Mouse (Mus musculus): ENCODE results near the gene Gpr27. TPM values are rescaled to one million over a fixed set of nuclear protein-coding genes. Genes with fewer than 3 reads are reported as not detected.
A peak's percentile ranks its signal among the peaks of the same experiment; 100 is the strongest.

Gene Gpr27
- polyA plus RNA-seq, 1 experiment from 2014 or later: 2.0 TPM

GRCm38 (mm10) chr6:99670481-99671119, 21.9 kb upstream of the Gpr27 start:
- H3K27me3 ChIP-seq (ENCODE audit: control insufficient read depth, insufficient read depth, low read depth, low read length): no peaks in the 10 kb centered on the region
- H3K9me3 ChIP-seq (ENCODE audit: control insufficient read depth, low read length): no peaks in the 10 kb centered on the region
- H3K27ac ChIP-seq (ENCODE audit: low read length): no peak overlapping the region
- no peak overlapping the region for H3K4me3 ChIP-seq (ENCODE audit: low read length)
- ATAC-seq (ENCODE audit: low read depth): 0 out of 2 replicates have a peak, but pooled peaks have one; percentile 15
- no peak overlapping the region for H3K9ac ChIP-seq (ENCODE audit: low read length)
- H3K4me2 ChIP-seq (ENCODE audit: low read depth, low read length): no peak overlapping the region
- WGBS: 72% methylated on average over 7 of the region's 7 CpGs
- H3K36me3 ChIP-seq (ENCODE audit: control insufficient read depth, insufficient read depth, low read length): no peaks in the 10 kb centered on the region
- H3K4me1 ChIP-seq (replicated peaks; ENCODE audit: control insufficient read depth, insufficient read depth, low read length): peaks cover 11% of the 10 kb centered on the region

- Histone ChIP-seq H3K4me2 (ENCODE audit: low read depth, low read length) (no peak overlapping the region), H3K9me3 (ENCODE audit: control insufficient read depth, low read length) (no peaks in the 10 kb centered on the region), H3K27ac (ENCODE audit: low read length) (no peak overlapping the region), H3K36me3 (ENCODE audit: control insufficient read depth, insufficient read depth, low read length) (no peaks in the 10 kb centered on the region), H3K9ac (ENCODE audit: low read length) (no peak overlapping the region), H3K4me3 (ENCODE audit: low read length) (no peak overlapping the region), H3K27me3 (ENCODE audit: control insufficient read depth, insufficient read depth, low read depth, low read length) (no peaks in the 10 kb centered on the region), H3K4me1 (replicated peaks; ENCODE audit: control insufficient read depth, insufficient read depth, low read length) (peaks cover 8% of the 10 kb centered on the region)
- ATAC-seq (ENCODE audit: low read depth): no peak
- 45% methylated on average over 3 of the region's 3 CpGs for WGBS
Measured at GRCm38 (mm10) chr6:99671768-99672167, 20.7 kb upstream of the Gpr27 start.

GRCm38 (mm10) chr6:99674482-99674881, 18.0 kb upstream of the Gpr27 start:
- no peaks in the 10 kb centered on the region for H3K9me3 ChIP-seq (ENCODE audit: control insufficient read depth, low read length)
- no peak for ATAC-seq (ENCODE audit: low read depth)
- H3K4me3 ChIP-seq (ENCODE audit: low read length): no peak overlapping the region
- no peak overlapping the region for H3K4me2 ChIP-seq (ENCODE audit: low read depth, low read length)
- no peaks in the 10 kb centered on the region for H3K27me3 ChIP-seq (ENCODE audit: control insufficient read depth, insufficient read depth, low read depth, low read length)
- no peak overlapping the region for H3K27ac ChIP-seq (ENCODE audit: low read length)
- H3K9ac ChIP-seq (ENCODE audit: low read length): no peak overlapping the region
- no peaks in the 10 kb centered on the region for H3K36me3 ChIP-seq (ENCODE audit: control insufficient read depth, insufficient read depth, low read length)
- H3K4me1 ChIP-seq (replicated peaks; ENCODE audit: control insufficient read depth, insufficient read depth, low read length): peaks cover 3% of the 10 kb centered on the region
- WGBS: 73% methylated on average over 4 of the region's 4 CpGs

GRCm38 (mm10) chr6:99677325-99677724, 15.2 kb upstream of the Gpr27 start:
- H3K27me3 ChIP-seq (ENCODE audit: control insufficient read depth, insufficient read depth, low read depth, low read length): no peaks in the 10 kb centered on the region
- WGBS: 67% methylated on average over 8 of the region's 8 CpGs
- no peaks in the 10 kb centered on the region; the same call in 1 of the 2 replicates for H3K4me1 ChIP-seq (replicated peaks; ENCODE audit: control insufficient read depth, insufficient read depth, low read length)
- H3K9ac ChIP-seq (ENCODE audit: low read length): no peak overlapping the region
- no peaks in the 10 kb centered on the region for H3K36me3 ChIP-seq (ENCODE audit: control insufficient read depth, insufficient read depth, low read length)
- no peak for ATAC-seq (ENCODE audit: low read depth)
- no peak overlapping the region for H3K4me2 ChIP-seq (ENCODE audit: low read depth, low read length)
- H3K4me3 ChIP-seq (ENCODE audit: low read length): no peak overlapping the region
- H3K9me3 ChIP-seq (ENCODE audit: control insufficient read depth, low read length): no peaks in the 10 kb centered on the region
- H3K27ac ChIP-seq (ENCODE audit: low read length): no peak overlapping the region

GRCm38 (mm10) chr6:99678108-99678507, 14.4 kb upstream of the Gpr27 start:
- Histone ChIP-seq H3K36me3 (ENCODE audit: control insufficient read depth, insufficient read depth, low read length) (no peaks in the 10 kb centered on the region), H3K9me3 (ENCODE audit: control insufficient read depth, low read length) (no peaks in the 10 kb centered on the region), H3K9ac (ENCODE audit: low read length) (no peak overlapping the region), H3K27me3 (ENCODE audit: control insufficient read depth, insufficient read depth, low read depth, low read length) (no peaks in the 10 kb centered on the region), H3K4me1 (replicated peaks; ENCODE audit: control insufficient read depth, insufficient read depth, low read length) (no peaks in the 10 kb centered on the region; the same call in 1 of the 2 replicates), H3K27ac (ENCODE audit: low read length) (no peak overlapping the region), H3K4me2 (ENCODE audit: low read depth, low read length) (no peak overlapping the region), H3K4me3 (ENCODE audit: low read length) (no peak overlapping the region)
- 0 out of 2 replicates have a peak, but pooled peaks have one; percentile 26 for ATAC-seq (ENCODE audit: low read depth)
- WGBS: 75% methylated on average over 11 of the region's 11 CpGs

- no peak for ATAC-seq (ENCODE audit: low read depth)
- Histone ChIP-seq H3K36me3 (ENCODE audit: control insufficient read depth, insufficient read depth, low read length) (no peaks in the 10 kb centered on the region), H3K27me3 (ENCODE audit: control insufficient read depth, insufficient read depth, low read depth, low read length) (no peaks in the 10 kb centered on the region), H3K4me3 (ENCODE audit: low read length) (no peak overlapping the region), H3K9me3 (ENCODE audit: control insufficient read depth, low read length) (no peaks in the 10 kb centered on the region; the same call in 1 of the 2 replicates), H3K27ac (ENCODE audit: low read length) (no peak overlapping the region), H3K9ac (ENCODE audit: low read length) (no peak overlapping the region), H3K4me1 (replicated peaks; ENCODE audit: control insufficient read depth, insufficient read depth, low read length) (no peaks in the 10 kb centered on the region), H3K4me2 (ENCODE audit: low read depth, low read length) (no peak overlapping the region)
- WGBS: 92% methylated on average over 5 of the region's 5 CpGs
Measured at GRCm38 (mm10) chr6:99683974-99684373, 8.5 kb upstream of the Gpr27 start.

- Histone ChIP-seq H3K27me3 (ENCODE audit: control insufficient read depth, insufficient read depth, low read depth, low read length) (no peaks in the 10 kb centered on the region; the same call in 1 of the 2 replicates), H3K4me3 (ENCODE audit: low read length) (no peak overlapping the region), H3K4me1 (replicated peaks; ENCODE audit: control insufficient read depth, insufficient read depth, low read length) (no peaks in the 10 kb centered on the region), H3K4me2 (ENCODE audit: low read depth, low read length) (no peak overlapping the region), H3K9ac (ENCODE audit: low read length) (no peak overlapping the region), H3K9me3 (ENCODE audit: control insufficient read depth, low read length) (no peaks in the 10 kb centered on the region; the same call in 1 of the 2 replicates), H3K27ac (ENCODE audit: low read length) (no peak overlapping the region), H3K36me3 (ENCODE audit: control insufficient read depth, insufficient read depth, low read length) (no peaks in the 10 kb centered on the region)
- WGBS: 57% methylated on average over 5 of the region's 5 CpGs
- no peak for ATAC-seq (ENCODE audit: low read depth)
Measured at GRCm38 (mm10) chr6:99684899-99685298, 7.6 kb upstream of the Gpr27 start.

GRCm38 (mm10) chr6:99688513-99688912, 4.0 kb upstream of the Gpr27 start:
- 73% methylated on average over 6 of the region's 6 CpGs for WGBS
- Histone ChIP-seq H3K4me1 (replicated peaks; ENCODE audit: control insufficient read depth, insufficient read depth, low read length) (peaks cover 5% of the 10 kb centered on the region), H3K9ac (ENCODE audit: low read length) (no peak overlapping the region), H3K4me2 (ENCODE audit: low read depth, low read length) (no peak overlapping the region), H3K9me3 (ENCODE audit: control insufficient read depth, low read length) (no peaks in the 10 kb centered on the region; the same call in 1 of the 2 replicates), H3K27ac (ENCODE audit: low read length) (no peak overlapping the region), H3K27me3 (ENCODE audit: control insufficient read depth, insufficient read depth, low read depth, low read length) (peaks cover 4% of the 10 kb centered on the region; the same call in 1 of the 2 replicates), H3K4me3 (ENCODE audit: low read length) (no peak overlapping the region), H3K36me3 (ENCODE audit: control insufficient read depth, insufficient read depth, low read length) (no peaks in the 10 kb centered on the region)
- ATAC-seq (ENCODE audit: low read depth): no peak

GRCm38 (mm10) chr6:99691666-99692205, 743 bp upstream of the Gpr27 start:
- ATAC-seq (ENCODE audit: low read depth): peak; percentile 29; the same call in 1 of the 2 replicates
- no peak overlapping the region for H3K27ac ChIP-seq (ENCODE audit: low read length)
- H3K9me3 ChIP-seq (ENCODE audit: control insufficient read depth, low read length): no peaks in the 10 kb centered on the region
- peaks cover 7% of the 10 kb centered on the region; the same call in 1 of the 2 replicates for H3K27me3 ChIP-seq (ENCODE audit: control insufficient read depth, insufficient read depth, low read depth, low read length)
- 7% methylated on average over 24 of the region's 25 CpGs for WGBS
- H3K4me2 ChIP-seq (ENCODE audit: low read depth, low read length): peak overlapping the region; percentile 97
- no peaks in the 10 kb centered on the region for H3K36me3 ChIP-seq (ENCODE audit: control insufficient read depth, insufficient read depth, low read length)
- H3K4me1 ChIP-seq (replicated peaks; ENCODE audit: control insufficient read depth, insufficient read depth, low read length): peaks cover 9% of the 10 kb centered on the region
- peak overlapping the region; percentile 86 for H3K9ac ChIP-seq (ENCODE audit: low read length)
- H3K4me3 ChIP-seq (ENCODE audit: low read length): peak overlapping the region; percentile 77
